Mouse (Mus musculus) hindbrain, embryonic 13.5 days (tissue): ENCODE measurements at regions not wholly inside any gene's neighbourhood (a gene's known extent, or its start where the extent isn't known, plus 50 kb on each side); places are given as distances from the start of the nearest gene placed in this dataset.

Experiments
- ATAC-seq: fragments of 200-750 bp; cut with Nextera tagmentation; 2 replicates; pipeline ENCODE4 v1.8.0; 2017; ENCODE audit warnings: moderate TSS enrichment; ENCODE audit not compliant: low FRiP score
- H3K27ac ChIP-seq: fragments of 300-500 bp; sonication (generic); 2 replicates; pipeline ENCODE4 v1.5.1; 2015; ENCODE audit warnings: inconsistent platforms, mild to moderate bottlenecking, moderate library complexity
- H3K27me3 ChIP-seq: fragments of 300-500 bp; sonication (generic); 2 replicates; pipeline ENCODE4 v1.6.1; 2015; ENCODE audit warnings: mild to moderate bottlenecking, inconsistent platforms
- H3K36me3 ChIP-seq: fragments of 300-500 bp; sonication (generic); 2 replicates; pipeline ENCODE4 v1.6.1; 2015; ENCODE audit warnings: mild to moderate bottlenecking, inconsistent platforms
- H3K4me1 ChIP-seq: fragments of 300-500 bp; sonication (generic); replicated peaks from 2 replicates; pipeline ENCODE4 v1.6.1; 2015; ENCODE audit warnings: inconsistent platforms
- H3K4me2 ChIP-seq: fragments of 300-500 bp; sonication (generic); 2 replicates; pipeline ENCODE4 v1.6.1; 2015; ENCODE audit warnings: inconsistent platforms, mild to moderate bottlenecking, moderate library complexity
- H3K4me3 ChIP-seq: fragments of 300-500 bp; sonication (generic); 2 replicates; pipeline ENCODE4 v1.5.1; 2015; ENCODE audit warnings: mild to moderate bottlenecking, inconsistent platforms
- H3K9ac ChIP-seq: fragments of 300-500 bp; sonication (generic); 2 replicates; pipeline ENCODE4 v1.6.1; 2015; ENCODE audit warnings: mild to moderate bottlenecking, inconsistent platforms
- H3K9me3 ChIP-seq: fragments of 300-500 bp; sonication (generic); 2 replicates; pipeline ENCODE4 v1.6.1; 2016; ENCODE audit warnings: inconsistent platforms
- WGBS: fragments of 180-500 bp; shearing (Covaris S2); methylation state at CpG from one replicate; pipeline ENCODE4 v1.1.7; 2015; 5-methylcytosine and 5-hydroxymethylcytosine counted together

- no peaks in the 10 kb centered on the region for H3K27me3 ChIP-seq
- no peak overlapping the region for H3K4me2 ChIP-seq
- H3K4me3 ChIP-seq: no peak overlapping the region
- H3K9ac ChIP-seq: no peak overlapping the region
- H3K27ac ChIP-seq: no peak overlapping the region
- no peak for ATAC-seq
- no peaks in the 10 kb centered on the region for H3K9me3 ChIP-seq
- H3K4me1 ChIP-seq: peaks cover 10% of the 10 kb centered on the region
- H3K36me3 ChIP-seq: no peaks in the 10 kb centered on the region
Measured at GRCm38 (mm10) chr12:50194714-50195113, 454.2 kb downstream of the Prkd1 start.

- Histone ChIP-seq H3K9me3 (no peaks in the 10 kb centered on the region), H3K36me3 (no peaks in the 10 kb centered on the region), H3K27me3 (no peaks in the 10 kb centered on the region), H3K4me2 (no peak overlapping the region), H3K4me1 (peaks cover 10% of the 10 kb centered on the region), H3K27ac (no peak overlapping the region), H3K4me3 (no peak overlapping the region), H3K9ac (no peak overlapping the region)
- WGBS: 48% methylated on average over 2 of the region's 2 CpGs
- no peak for ATAC-seq
Measured at GRCm38 (mm10) chr12:50196339-50196738, 452.6 kb downstream of the Prkd1 start.

- no peak for ATAC-seq
- no peak overlapping the region for H3K4me3 ChIP-seq
Measured at GRCm38 (mm10) chr12:50241139-50241538, 407.8 kb downstream of the Prkd1 start.

GRCm38 (mm10) chr12:50258901-50259300 lies 390.0 kb downstream of the Prkd1 start:
- Histone ChIP-seq H3K4me1 (no peaks in the 10 kb centered on the region), H3K27ac (no peak overlapping the region), H3K9ac (no peak overlapping the region), H3K4me3 (no peak overlapping the region), H3K4me2 (no peak overlapping the region), H3K9me3 (no peaks in the 10 kb centered on the region), H3K27me3 (no peaks in the 10 kb centered on the region), H3K36me3 (no peaks in the 10 kb centered on the region)
- no peak for ATAC-seq
- 81% methylated on average over 4 of the region's 4 CpGs for WGBS

More at GRCm38 (mm10) chr12:50241139-50241538, 407.8 kb downstream of the Prkd1 start:
- 92% methylated on average over 1 of the region's 1 CpGs for WGBS
- H3K9ac ChIP-seq: no peak overlapping the region
- no peaks in the 10 kb centered on the region for H3K27me3 ChIP-seq
- no peak overlapping the region for H3K4me2 ChIP-seq
- H3K27ac ChIP-seq: no peak overlapping the region
- H3K36me3 ChIP-seq: no peaks in the 10 kb centered on the region
- H3K4me1 ChIP-seq: no peaks in the 10 kb centered on the region
- H3K9me3 ChIP-seq: no peaks in the 10 kb centered on the region

DNA sequence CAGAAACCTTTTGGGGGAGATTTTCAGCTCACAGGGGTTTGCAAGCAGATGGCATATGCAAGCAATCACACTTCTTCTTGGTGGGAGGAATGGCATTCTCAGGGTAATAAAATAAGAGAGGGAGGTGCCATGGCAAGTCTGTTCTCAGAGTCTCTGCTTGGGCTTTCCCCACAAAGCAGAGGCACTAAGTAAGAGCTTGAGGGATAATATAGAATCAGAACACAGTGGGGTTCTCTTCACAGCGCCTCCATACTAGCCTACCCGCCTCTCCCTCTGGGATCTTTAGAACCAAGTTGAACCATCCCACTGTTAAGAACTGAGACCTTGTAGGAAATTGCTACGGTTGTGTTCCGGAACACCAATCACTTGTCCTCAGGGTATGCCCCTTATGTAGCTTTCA lies 387.8 kb downstream of the Prkd1 start:
- no peak for ATAC-seq
- no peak overlapping the region for H3K9ac ChIP-seq
- 79% methylated on average over 4 of the region's 4 CpGs for WGBS

DNA sequence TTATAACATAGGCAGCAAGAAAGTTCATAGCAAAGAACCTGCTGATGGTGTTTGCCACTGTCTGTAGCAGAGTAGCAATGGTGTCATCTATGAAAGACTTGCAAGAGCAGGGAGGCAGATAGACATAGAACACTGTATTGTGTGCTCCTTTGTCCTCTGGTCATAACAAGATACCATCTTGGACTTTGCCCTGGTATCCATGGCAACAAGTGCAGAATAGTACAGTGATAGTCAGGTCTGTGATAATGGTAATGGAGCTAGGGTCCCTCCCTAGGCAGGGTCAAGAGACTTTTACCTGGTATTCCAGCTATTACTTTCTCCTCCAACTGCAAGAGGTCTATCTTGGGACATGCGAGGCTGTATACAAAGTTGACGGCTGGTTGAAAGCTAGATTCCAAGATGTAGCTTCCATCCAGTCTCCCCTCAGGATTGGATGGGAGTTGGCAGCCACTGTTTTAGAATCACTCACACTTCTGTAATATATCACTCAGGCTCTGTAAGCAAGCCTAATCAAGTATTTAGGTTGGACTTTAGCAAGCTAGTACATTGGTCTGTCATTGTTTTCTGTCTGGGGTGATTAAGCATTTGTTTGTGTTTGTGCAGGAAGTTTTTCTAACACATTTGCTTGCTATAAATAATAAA lies 375.5 kb downstream of the Prkd1 start:
- 94% methylated on average over 2 of the region's 2 CpGs for WGBS
- no peak for ATAC-seq
- H3K4me3 ChIP-seq: no peak overlapping the region

More for the DNA sequence above, 387.8 kb downstream of the Prkd1 start:
- H3K9me3 ChIP-seq: no peaks in the 10 kb centered on the region
- H3K4me1 ChIP-seq: no peaks in the 10 kb centered on the region
- no peaks in the 10 kb centered on the region for H3K36me3 ChIP-seq
- H3K27ac ChIP-seq: no peak overlapping the region
- H3K27me3 ChIP-seq: no peaks in the 10 kb centered on the region
- no peak overlapping the region for H3K4me2 ChIP-seq
- H3K4me3 ChIP-seq: no peak overlapping the region

DNA sequence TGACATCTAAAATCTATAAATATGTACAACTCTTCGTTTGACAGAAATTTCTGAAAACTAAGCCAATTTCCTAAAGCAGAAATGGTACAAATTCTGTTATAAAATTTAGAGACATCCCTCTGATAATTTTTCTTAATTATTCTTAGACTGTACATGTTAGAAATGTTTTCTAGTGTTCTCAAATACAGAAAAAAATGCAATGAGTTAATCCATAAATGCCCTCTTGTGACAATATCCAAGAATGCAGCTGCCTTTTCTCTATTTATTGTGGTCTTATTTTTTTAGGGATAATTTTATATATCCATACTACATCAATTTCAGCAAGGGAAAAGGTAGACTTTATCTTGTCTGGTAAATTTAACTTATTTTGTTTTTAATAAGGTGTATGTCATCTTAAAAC lies 367.3 kb downstream of the Prkd1 start:
- Histone ChIP-seq H3K9ac (no peak overlapping the region), H3K9me3 (no peaks in the 10 kb centered on the region), H3K4me3 (no peak overlapping the region), H3K27me3 (no peaks in the 10 kb centered on the region), H3K4me1 (no peaks in the 10 kb centered on the region), H3K27ac (no peak overlapping the region), H3K4me2 (no peak overlapping the region), H3K36me3 (no peaks in the 10 kb centered on the region)
- WGBS: 72% methylated on average over 1 of the region's 1 CpGs
- ATAC-seq: no peak

More for the DNA sequence above, 375.5 kb downstream of the Prkd1 start:
- Histone ChIP-seq H3K36me3 (no peaks in the 10 kb centered on the region), H3K4me1 (no peaks in the 10 kb centered on the region), H3K27me3 (no peaks in the 10 kb centered on the region), H3K9ac (no peak overlapping the region), H3K27ac (no peak overlapping the region), H3K9me3 (no peaks in the 10 kb centered on the region), H3K4me2 (no peak overlapping the region)
